Mouse (Mus musculus) embryo, embryonic 9.5 days (tissue): Measurements from ENCODE around the gene Bpifb3.
A peak's percentile ranks its signal among the peaks of the same experiment; 100 is the strongest.

Experiments used
- DNase-seq: peaks from one replicate; pipeline ENCODE4 v3.0.0-alpha.2; 2017; ENCODE audit errors: extremely low spot score

The Bpifb3 gene

DNA sequence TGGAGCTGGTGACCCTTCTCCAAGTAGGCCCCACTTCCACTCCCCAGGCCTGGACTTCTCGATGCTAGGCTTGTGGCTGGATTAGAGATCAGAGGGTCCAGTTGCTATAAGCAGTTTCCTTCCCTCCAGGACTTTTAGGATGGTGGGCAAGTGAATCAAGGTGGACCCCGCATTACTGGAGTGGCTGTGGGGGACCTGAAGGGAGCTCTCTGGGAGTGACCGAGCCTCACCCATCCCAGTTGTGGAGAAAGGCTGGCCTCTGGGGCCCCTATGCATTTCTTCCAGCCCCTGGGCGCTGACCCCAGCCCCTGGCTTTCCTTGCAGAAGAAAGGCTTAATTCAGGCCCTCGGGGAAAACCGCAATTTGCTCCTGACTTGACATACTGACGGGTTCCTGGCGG lies at the start of gene Bpifb3:
Gene Bpifb3, plus strand, starts transcription at position 301 of the 400 bp plus-strand sequence.
- DNase-seq = no peak

DNA sequence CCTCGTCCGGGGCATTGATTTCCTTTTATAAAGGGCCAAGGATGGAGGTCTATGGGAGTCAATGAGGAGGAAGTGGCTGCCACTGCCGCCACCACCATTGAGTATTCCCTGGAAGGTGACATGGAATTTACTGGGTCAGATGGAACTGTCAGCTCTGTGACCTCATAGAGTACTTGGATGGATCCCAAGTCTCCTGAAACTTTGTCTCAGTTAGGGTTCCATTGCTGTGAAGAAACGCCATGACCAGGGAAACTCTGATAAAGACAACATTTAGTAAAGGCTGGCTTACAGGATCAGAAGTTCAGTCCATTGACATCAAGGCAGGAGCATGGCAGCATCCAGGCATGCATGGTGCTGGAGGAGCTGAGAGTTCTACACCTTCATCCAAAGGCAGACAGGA lies 47.0 kb upstream of the Bpifb3 start, which contains the start of gene Sun5:
Gene Sun5, minus strand, starts transcription at position 101 of the 400 bp plus-strand sequence.
- DNase-seq = no peak

DNA sequence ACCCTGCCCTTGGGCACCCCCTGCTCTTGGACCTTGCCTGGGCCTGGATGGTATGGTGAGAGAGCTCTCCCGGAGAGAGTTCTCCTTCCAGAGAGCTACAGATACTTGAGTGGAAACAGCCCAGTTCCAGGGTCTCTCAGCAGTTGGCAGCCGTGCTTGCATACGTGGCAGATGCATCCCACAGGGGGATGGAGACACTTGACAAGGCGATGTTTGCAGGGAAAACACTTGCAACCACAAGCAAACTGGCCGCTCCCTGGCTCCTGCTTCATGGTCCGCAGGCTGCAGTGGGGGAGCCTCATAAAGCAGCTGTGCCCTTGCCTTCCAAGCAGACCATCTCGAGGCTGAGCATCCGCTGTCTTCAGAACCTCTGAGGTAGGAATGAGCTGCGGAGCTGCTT lies 43.3 kb upstream of the Bpifb3 start, which contains the start of gene Bpifb2:
Gene Bpifb2, plus strand, starts transcription at position 301 of the 400 bp plus-strand sequence.
- no peak for DNase-seq

DNA sequence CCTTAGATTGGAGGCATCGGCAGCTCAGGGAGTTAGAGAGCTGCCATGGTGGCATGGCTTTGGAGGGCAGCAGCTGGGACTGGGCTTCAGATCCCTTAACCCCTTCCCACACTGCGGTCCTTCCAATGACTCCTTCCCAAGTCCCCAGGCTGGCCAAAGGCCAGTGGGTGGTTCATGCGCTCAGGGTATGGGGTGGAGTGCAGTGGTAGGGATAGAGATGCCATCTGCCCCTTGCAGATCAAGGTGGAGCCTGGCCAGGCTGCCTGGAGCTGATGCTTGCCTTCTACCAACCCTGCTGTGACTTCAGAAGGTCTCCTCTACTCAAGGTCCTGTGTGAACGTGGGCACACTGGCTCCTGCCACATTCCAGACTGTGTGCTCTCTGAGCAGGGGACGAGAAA lies 18.9 kb upstream of the Bpifb3 start:
- DNase-seq = no peak

DNA sequence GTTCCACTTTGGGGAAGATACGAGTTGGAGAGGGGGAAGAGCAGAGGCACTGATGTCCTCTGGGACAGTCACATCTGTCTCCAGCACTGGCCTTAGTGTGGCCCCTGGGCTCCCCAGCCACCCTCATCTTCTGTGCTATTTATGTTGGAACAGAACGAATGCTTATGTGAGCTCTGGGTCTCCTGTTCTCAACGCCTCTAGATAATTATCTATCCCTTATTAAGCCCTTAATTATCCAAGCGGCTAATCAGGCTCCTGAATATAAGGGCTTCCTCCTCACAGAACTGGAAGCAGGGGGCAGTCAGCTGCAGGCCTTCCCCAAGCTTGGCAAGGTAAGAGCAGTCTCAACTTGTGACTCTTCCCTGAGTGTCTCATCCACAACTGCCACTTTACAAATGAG lies 17.9 kb upstream of the Bpifb3 start, which contains the start of gene Bpifb6:
Gene Bpifb6, plus strand, starts transcription at position 301 of the 400 bp plus-strand sequence.
- no peak for DNase-seq

DNA sequence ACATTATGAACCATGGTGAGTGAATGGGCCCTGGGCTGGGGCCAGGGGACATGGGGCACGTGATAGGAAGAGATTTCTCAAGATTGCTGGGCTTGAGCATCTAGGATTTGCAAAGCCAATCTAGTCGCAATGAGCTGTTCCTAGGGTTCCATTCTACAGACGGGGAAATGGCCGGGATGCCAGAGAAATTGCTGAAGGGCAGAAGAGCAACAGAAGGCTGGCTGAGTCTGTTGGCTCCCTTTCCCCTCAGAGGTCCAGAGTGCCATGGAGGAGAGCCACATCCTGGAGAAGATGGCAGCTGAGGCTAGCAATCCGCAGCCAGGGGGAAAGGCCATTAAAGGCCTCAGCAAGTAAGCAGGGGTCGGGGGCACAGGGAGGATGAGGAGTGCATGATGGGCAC lies 15.3 kb upstream of the Bpifb3 start:
- no peak for DNase-seq

DNA sequence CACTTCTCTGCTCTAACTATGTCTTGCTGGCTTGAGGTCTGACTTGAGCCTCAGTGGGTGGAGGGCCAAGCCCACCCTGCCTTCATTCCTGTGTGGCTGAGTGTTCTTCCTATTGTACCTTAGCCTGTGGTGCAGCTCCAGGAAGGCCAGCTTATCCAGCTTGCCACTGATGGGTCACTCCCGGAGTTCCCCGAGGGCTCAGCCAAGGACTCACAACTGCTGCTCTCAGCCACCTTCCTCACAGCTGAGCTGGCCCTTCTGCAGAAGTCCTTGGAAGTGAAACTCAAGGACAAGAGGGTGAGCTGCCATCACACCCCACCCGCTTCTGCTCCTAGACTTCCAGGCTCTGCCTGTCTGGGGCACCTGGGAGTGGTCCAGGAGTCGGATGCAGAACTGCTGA lies 11.4 kb upstream of the Bpifb3 start:
- DNase-seq = no peak

DNA sequence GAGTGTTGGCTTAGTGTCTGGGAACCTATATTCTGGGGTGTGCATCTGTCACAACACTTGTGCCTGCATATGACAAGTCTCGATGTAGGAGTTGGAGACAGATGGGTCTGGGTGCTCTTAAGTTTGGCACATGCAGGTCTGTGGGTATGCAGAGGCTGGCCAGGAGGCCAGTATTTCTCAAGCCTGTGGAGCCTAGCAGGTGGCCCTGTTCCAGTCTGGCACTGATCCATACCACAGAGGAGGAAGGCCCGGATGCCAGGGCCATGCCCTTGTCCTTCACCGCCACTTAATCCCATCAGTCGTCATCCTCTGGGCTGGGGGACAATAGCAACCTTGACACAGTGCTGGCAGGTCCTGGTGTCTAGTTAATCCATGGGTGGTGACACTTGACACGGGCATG lies 3.9 kb upstream of the Bpifb3 start:
- DNase-seq = no peak

DNA sequence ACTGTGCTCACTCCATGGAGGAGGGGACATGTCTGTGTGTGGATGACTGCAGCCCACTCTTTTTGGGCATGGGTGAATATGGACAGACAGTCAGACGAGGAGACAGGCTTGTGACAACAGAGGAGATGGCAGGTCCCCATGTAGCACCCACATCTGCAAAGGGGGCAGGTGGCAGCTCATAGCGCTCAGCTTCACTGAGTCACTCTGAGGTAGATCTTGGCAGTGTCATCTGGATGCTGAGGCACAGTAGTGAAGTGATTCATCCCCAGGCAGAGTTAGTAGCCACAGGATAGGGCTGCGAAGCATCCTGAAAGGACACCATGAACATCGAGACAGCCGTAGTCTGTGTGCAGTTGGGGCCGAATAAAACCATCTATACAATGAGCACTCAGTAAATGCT lies 3.2 kb downstream of the Bpifb3 start:
- no peak for DNase-seq

DNA sequence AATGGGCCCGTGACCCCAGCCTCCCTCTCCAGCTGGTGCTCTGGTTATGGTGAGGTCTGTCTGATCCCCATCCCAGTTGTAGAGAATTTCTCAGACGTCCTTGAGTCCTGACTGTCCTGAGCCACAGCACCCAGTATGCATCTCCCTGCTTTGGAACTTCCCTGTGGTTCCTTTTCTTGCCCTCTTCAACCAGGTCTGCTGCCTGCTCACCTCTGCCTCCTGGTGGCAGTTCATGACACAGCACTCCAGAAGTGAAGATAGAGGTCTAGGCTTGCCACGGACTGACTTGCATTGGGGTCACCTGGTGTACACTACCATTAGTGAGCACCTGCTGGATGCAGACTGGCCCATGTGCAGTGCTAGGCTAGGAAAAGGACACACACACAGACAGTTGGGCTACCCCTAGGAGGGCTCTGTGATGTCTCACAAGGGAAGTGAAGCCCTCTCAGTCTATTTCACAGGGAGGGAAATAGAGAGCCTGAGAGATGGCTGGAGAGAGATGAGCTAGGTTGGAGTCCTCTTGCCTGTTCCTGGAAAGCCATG lies 11.9 kb downstream of the Bpifb3 start:
- DNase-seq = peak; percentile 61

DNA sequence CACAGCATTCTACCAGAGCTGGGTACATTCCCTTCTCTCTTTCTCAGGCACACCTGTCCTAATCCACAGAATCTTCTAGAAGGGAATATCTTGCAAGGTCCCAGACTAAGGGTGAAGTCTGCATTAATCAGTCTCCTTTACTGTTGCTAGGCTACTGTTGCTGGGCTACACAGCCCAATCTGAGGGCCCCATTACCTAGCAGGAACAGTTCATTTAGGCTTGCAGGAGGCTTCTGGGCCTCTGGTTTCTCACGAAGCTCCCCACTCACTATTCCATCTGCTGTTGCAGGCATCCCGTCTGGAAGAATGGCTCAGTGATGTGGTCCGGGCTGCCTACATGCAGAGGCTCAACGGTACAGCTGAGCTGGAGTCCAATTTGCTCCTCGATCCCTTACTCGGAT lies 13.1 kb downstream of the Bpifb3 start:
- no peak for DNase-seq

DNA sequence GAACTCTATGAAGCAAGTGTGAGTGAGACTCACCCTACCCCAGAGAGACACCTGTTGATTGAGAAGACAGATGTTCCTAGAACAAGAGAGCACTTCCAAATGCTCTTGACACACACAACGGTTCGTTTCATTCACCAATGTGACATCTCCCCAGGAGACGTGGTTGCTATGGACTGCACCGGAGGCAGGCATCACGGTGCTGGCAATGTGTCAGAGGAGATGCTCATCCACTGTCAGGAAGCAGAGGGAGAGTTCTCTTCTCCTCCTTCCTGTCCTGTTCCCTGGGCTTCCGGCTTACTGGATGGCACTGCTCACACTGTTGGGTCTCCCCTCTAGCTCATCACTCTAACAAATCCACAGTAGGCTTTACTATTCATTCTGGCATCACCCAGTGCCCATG lies 15.3 kb downstream of the Bpifb3 start:
- DNase-seq = no peak

DNA sequence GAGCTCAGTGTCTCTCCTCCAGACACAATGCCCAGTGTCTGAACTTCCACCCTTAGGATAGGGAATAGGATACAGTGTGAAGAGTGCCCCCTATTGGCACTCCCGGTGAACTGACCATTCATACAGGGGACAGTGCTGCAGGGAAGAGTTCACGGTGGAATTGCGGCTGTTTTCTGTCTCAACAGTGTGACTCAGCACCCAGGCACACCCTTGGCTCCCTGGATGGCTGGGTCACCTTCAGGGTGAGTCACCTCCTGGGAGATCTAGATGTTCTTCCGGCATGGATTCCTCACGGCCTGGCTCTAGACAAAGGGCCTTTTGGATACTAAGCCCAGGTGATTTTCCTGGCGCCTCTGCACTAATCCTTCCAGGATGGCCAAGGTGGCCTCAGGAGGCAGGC lies 17.3 kb downstream of the Bpifb3 start:
- no peak for DNase-seq

DNA sequence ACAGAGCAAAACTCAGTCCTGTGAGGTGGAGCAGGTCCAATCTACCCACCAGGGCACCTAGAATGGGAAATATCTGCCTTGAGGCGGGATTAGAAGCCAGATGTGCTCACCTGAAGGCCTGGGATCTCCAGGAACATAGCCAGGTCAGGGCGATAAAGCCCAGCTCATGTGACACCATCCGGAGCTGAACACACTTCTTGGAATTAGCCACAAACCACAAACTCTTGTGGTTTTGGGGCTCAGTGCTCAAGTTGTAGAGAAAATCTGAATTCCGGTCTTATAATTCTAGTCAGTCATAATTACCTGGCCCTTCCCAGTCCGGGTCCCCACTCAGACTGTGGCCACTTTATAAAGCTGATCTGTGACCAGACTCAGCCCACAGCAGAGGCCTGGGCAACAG lies 19.8 kb downstream of the Bpifb3 start, which contains the start of gene Bpifb4:
Gene Bpifb4, plus strand, starts transcription at position 370 of the 400 bp plus-strand sequence.
- no peak for DNase-seq

DNA sequence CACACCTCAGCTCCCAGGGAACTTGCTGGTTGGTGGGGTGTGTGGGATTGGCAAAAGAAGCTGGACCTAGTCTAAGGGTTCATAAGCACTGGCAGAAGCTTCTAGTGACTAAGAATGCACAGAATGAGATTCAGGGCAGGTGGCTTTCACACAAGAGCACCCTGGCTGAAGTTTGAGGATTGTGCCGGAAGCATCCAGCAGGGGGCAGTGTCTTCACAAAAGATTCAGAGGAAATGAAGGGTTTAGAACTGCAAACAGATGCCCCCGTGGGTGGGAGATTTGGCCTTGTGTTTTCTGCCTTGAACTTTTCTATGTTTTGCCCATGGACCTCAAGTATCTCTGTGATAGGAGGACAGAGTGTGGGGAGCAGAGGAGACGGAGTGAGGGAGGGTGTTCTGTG lies 25.5 kb downstream of the Bpifb3 start:
- DNase-seq = peak; percentile 60

DNA sequence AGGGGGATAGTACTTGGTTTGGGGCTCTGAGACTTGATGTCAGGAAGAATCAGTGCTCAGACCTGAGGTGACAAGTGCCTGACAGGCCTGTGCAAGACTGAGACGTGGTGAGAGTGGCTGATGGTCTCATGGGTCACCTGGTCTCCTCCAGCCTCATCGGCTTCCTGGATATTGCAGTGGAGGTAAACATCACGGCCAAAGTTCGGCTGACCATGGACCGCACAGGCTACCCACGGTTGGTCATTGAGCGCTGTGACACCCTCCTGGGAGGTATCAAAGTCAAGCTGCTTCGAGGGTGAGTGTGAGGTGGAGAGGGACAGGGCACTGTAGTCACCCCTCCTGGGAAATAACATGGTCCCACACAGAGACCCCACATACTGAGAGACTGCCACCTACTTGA lies 26.5 kb downstream of the Bpifb3 start:
- DNase-seq = no peak

DNA sequence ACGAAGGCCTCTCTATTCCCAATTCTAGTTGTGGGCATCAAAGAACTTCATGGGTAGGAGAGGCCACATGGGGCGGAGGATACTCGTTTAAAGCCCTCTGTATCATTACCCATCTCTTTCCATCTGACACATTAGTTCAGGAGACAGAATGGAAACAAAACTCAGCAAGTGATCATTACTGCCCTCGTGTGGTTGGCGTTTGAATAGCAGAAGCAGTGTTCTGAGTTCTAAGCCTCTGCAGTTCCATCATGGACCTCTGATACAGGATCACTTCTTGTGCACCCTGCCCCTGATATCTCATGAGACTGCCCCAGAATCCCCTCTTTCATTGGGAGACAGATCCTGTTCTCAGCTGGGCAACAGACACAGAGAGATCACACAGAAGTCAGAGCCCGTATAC lies 34.9 kb downstream of the Bpifb3 start:
- DNase-seq = peak; percentile 67

DNA sequence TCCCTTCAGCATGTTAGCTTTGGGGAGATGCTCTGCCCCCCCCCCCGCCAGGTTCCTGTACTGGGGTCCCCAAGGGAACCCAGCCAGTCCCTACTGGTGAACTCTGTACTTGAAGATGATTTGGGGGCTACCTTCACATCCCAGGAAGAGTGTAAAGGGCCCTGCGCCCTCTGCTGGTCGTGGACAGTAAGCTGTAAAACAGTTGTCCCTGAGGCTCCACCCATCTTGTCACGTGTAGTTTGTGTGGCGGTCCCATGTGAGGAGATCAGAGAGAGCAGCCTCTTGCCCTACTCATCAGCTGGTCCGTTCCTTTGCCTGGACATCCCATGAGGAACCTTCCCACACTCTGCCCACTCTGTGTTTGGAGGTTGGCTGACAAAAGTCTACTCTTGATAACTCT lies 35.8 kb downstream of the Bpifb3 start:
- DNase-seq = peak; percentile 75

DNA sequence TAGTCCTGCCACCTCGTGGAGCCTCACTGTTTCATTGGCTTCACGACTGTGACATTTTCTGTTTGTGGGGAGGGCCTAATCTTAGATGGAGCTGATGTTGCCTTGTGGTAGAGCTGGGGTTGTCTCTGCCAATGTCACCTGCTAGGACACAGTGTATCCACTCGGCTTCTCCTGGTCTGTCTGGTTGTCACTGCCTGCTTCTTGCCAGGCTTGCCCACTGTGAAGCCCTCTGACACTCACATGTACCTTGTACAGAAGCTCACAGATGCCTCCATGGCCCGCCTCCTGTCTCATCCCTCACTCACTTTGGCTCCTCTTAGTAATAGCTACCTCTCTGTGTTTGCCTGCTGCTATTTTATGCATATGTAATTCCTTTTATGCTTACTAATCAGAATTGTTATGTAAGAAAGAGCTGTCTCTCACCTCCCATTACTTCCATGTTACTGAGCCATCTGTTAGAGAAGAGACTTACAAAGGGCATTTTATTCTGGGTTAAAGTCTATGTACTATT lies 44.8 kb downstream of the Bpifb3 start:
- DNase-seq = no peak

DNA sequence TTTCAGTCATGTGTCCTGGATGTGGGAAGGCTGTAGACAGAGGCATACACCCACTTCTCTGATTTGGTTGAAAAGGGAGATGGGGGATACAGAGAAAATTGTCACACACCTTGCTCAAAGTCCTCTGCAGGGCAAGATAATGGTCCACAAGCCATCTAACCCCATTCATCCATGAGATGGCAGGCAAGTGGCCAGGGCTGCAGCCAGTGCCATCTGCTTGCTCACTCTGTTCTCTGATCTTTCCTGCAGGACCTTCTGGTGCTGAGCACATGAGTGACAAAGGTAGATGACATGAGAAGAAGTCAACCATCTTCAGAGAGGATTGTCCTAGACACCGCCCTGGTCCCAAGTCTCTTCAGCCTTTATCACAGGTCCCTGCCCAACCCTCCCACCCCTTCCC lies 45.3 kb downstream of the Bpifb3 start:
- DNase-seq = no peak

DNA sequence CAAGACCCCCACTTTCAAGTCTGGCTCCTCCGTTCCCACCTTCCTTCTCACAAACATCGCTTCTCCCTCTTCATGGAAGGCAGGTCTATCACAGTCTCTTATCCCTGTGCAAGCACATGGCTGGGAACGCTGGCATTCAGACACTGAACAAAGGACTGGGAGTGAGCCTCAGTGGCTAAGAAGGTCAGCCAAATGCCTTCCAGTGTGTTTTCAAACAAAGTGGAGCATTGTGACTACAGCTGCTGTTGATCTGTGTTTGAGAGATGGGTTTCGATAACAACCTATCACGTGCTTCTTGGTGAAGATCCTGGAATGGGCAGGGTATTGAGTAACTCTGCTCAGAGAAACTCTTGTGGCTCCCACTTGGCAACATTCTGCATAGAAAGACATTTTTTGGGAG lies 52.2 kb downstream of the Bpifb3 start:
- DNase-seq = no peak

DNA sequence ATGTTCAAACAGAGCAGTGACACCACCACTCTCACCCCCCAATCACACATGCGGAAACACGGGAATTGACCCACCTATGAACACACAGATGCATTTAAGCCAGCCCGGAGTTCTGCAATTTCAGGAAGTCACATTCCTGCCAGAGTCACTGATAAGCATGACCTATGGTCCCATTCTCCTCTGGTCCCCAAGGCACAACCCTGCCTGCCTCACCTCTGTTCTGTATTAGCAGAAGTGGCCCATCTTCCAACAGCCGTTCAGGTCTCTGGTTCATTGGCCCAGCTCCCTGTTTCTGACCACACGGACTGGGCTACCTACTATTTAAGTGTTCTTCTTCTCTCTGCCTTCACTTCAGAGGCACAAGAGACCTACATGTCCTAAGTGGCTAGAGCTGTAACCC lies 56.6 kb downstream of the Bpifb3 start, which contains the start of gene Bpifa6:
Gene Bpifa6, plus strand, starts transcription at position 364 of the 400 bp plus-strand sequence.
- no peak for DNase-seq
